Mouse (Mus musculus) limb, embryonic 14.5 days (tissue): Measurements from ENCODE around the gene Fam214a. TPM values are rescaled to one million over a fixed set of nuclear protein-coding genes. Genes with fewer than 3 reads are reported as not detected.

Source experiments
- ATAC-seq: fragments of 200-750 bp; cut with Nextera tagmentation; 2 replicates; pipeline ENCODE4 v1.8.0; 2017; ENCODE audit warnings: low read depth, moderate number of reproducible peaks, moderate TSS enrichment; ENCODE audit not compliant: low FRiP score
- DNase-seq: peaks from one replicate; pipeline ENCODE4 v3.0.0-alpha.2; 2015; ENCODE audit warnings: low spot score
- H3K27ac ChIP-seq: fragments of 300-500 bp; sonication (generic); replicated peaks from 2 replicates; pipeline ENCODE4 v1.5.1; 2014; ENCODE audit warnings: low read depth, mild to moderate bottlenecking, low read length, moderate library complexity, mixed read lengths
- H3K27me3 ChIP-seq: fragments of 300-500 bp; sonication (generic); 2 replicates; pipeline ENCODE4 v1.6.1; 2014; ENCODE audit warnings: low read length, mixed read lengths; ENCODE audit not compliant: control insufficient read depth, insufficient read depth
- H3K36me3 ChIP-seq: fragments of 300-500 bp; sonication (generic); 2 replicates; pipeline ENCODE4 v1.6.1; 2014; ENCODE audit warnings: mild to moderate bottlenecking, low read length, moderate library complexity, mixed read lengths; ENCODE audit not compliant: control insufficient read depth, insufficient read depth
- H3K4me1 ChIP-seq: fragments of 300-500 bp; sonication (generic); 2 replicates; pipeline ENCODE4 v1.6.1; 2014; ENCODE audit warnings: antibody characterized with exemption, low read length, mixed read lengths; ENCODE audit not compliant: control insufficient read depth, insufficient read depth
- H3K4me2 ChIP-seq: fragments of 300-500 bp; sonication (generic); replicated peaks from 2 replicates; pipeline ENCODE4 v1.6.1; 2014; ENCODE audit warnings: low read depth, mild to moderate bottlenecking, low read length, moderate library complexity; ENCODE audit not compliant: severe bottlenecking
- H3K4me3 ChIP-seq: fragments of 300-500 bp; sonication (generic); replicated peaks from 2 replicates; pipeline ENCODE4 v1.5.1; 2014; ENCODE audit warnings: low read length
- H3K9ac ChIP-seq: fragments of 300-500 bp; sonication (generic); 2 replicates; pipeline ENCODE4 v1.6.1; 2014; ENCODE audit warnings: mild to moderate bottlenecking, low read depth, low read length, moderate library complexity; ENCODE audit not compliant: severe bottlenecking
- H3K9me3 ChIP-seq: fragments of 300-500 bp; sonication (generic); 2 replicates; pipeline ENCODE4 v1.6.1; 2016; ENCODE audit warnings: low read length; ENCODE audit not compliant: control insufficient read depth
- POLR2A ChIP-seq: fragments of 200-500 bp; IDR thresholded peaks from 2 replicates; pipeline ENCODE4 v1.8.0; 2012; ENCODE audit warnings: inconsistent platforms, mild to moderate bottlenecking, moderate library complexity, borderline replicate concordance; ENCODE audit not compliant: insufficient read depth, insufficient read length; ENCODE audit errors: extremely low read depth
- whole genome bisulfite sequencing: fragments of 180-500 bp; shearing (Covaris S2); extraction: QIAGEN DNeasy Blood & Tissue Kit; methylation state at CpG from one replicate; pipeline ENCODE4 v1.1.7; 2014; 5-methylcytosine and 5-hydroxymethylcytosine counted together
- polyA plus RNA-seq, 2 experiments: library from polyadenylated mRNA; depleted of rRNA in 1 of 2; stranded (reverse) in 1 of 2; unstranded in 1 of 2; fragments of >200 nt; fragmentation: Nextera tagmentation in 1 of 2; extraction: Ambion mirVana in 1 of 2; gene quantifications; 2 replicates each; pipeline versions ENCODE4 v1.2.1 to v1.2.3; 2012 to 2014

Fam214a gene
- polyA plus RNA-seq, 2 experiments: 9.6 to 10.7 TPM

DNA sequence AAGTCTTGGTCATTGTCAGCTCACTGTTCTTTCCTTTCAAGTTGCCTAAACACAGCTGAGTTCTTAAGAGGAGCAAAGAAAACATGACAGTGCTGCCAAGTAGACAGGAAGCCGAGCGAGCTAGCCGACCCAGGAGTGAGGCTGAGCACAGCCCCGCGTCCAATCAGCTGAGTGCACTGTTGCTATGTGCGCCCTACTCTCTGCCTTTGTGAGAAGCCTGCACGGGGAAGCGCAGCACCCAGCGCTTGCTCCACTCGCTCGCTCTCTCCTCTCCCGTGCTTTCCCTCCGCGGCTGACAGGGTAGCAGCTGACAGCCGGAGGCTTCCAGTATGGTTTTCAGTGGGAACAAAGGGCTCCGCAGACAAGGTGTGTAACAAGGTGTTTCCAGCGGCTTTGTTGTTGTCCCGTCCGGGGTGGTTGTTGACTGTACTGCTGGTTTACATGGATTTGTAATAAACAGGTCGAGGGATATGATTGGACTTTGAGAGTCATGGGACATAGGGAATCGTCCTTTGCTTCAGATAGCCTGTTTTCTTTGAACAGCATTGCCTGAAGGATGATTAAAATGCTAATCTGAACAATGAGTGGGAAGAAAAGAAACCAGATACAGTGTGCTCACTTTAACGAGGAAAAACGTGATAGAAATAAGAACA lies 23.4 kb downstream of the Fam214a start:
- Histone ChIP-seq H3K9ac (peak overlapping the region; percentile 63), H3K36me3 (no peaks in the 10 kb centered on the region), H3K27ac (peak overlapping the region; percentile 79), H3K27me3 (no peaks in the 10 kb centered on the region), H3K4me3 (peak overlapping the region; percentile 51), H3K4me1 (peaks cover 12% of the 10 kb centered on the region), H3K9me3 (no peaks in the 10 kb centered on the region), H3K4me2 (peak overlapping the region; percentile 77)
- ATAC-seq: peak; percentile 100
- DNase-seq: peak; percentile 93
- TF ChIP-seq POLR2A: 0 out of 2 replicates have a peak, but pooled peaks have one; percentile 59
- WGBS: under 1% methylated on average over 23 of the region's 23 CpGs

DNA sequence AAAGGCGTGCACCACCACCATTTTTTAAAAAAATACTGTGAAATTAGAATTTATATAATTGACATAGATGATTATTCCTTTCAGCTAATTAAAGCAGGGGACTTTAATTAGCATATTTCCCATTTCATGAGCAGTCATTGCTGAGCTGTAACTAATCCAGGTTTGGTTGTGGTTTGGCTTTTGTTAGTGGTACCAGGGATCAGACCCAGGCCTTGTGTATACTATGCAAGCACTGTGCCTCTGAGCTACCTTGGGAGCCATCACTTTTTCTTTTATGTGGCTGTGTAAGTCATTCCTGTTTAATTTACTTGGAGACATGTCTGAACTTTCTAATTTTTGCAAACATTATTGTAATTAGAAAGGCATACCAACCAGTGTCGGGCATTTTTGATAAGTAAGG lies 24.6 kb downstream of the Fam214a start:
- 75% methylated on average over 2 of the region's 2 CpGs for WGBS
- TF ChIP-seq POLR2A: no peak
- no peak overlapping the region for H3K9ac ChIP-seq
- no peaks in the 10 kb centered on the region for H3K27me3 ChIP-seq
- H3K4me3 ChIP-seq: no peak overlapping the region
- no peaks in the 10 kb centered on the region for H3K36me3 ChIP-seq
- no peaks in the 10 kb centered on the region for H3K9me3 ChIP-seq
- no peak overlapping the region for H3K27ac ChIP-seq
- H3K4me1 ChIP-seq: peaks cover 12% of the 10 kb centered on the region
- DNase-seq (no peak), ATAC-seq (no peak)
- no peak overlapping the region for H3K4me2 ChIP-seq

DNA sequence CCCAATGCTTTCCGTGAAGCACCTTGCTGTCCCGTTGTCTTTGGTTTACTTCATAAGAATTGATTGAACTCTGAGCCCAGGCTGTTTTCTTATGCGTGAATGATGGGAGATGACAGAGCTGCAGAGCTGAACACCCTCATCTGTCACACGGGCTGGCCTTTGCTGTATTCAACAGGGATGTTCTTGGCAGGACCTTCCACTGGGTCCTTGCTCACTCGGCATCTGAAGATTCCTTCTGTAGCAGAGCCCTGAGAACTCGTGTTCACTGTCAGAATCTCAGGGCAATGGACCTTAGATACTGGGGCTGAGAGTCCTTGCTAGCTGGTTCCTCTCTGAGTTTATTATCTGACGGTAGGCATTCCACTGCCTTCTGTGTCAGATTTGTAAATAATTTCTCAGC lies 25.3 kb downstream of the Fam214a start:
- TF ChIP-seq POLR2A: no peak
- no peaks in the 10 kb centered on the region for H3K9me3 ChIP-seq
- H3K4me2 ChIP-seq: no peak overlapping the region
- no peak overlapping the region for H3K4me3 ChIP-seq
- no peak for ATAC-seq
- H3K36me3 ChIP-seq: no peaks in the 10 kb centered on the region
- H3K4me1 ChIP-seq: peaks cover 12% of the 10 kb centered on the region
- no peaks in the 10 kb centered on the region for H3K27me3 ChIP-seq
- no peak for DNase-seq
- WGBS: 78% methylated on average over 7 of the region's 7 CpGs
- H3K9ac ChIP-seq: no peak overlapping the region
- no peak overlapping the region for H3K27ac ChIP-seq

DNA sequence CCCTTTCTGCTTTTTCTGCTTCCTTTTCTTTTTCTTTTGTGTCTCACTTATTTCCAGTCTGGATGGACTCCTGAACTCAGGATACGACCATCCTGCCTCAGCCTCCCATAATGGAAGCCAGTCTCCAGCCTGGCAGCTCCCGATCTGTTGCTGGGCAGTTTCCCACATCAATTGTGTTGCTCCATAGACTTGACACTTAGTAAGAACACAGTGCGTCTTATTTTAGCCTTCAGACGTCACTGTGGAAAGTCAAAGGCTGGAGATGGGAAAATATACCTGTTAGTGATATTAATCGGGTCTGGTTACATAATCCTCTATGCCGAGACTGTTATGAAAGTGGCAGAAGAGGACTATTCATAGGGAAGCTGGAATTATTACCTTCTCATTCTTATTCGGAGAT lies 26.2 kb downstream of the Fam214a start:
- DNase-seq (no peak), ATAC-seq (no peak)
- H3K27me3 ChIP-seq: no peaks in the 10 kb centered on the region
- H3K36me3 ChIP-seq: no peaks in the 10 kb centered on the region
- no peaks in the 10 kb centered on the region for H3K9me3 ChIP-seq
- H3K27ac ChIP-seq: no peak overlapping the region
- no peak overlapping the region for H3K4me3 ChIP-seq
- H3K9ac ChIP-seq: no peak overlapping the region
- WGBS: 76% methylated on average over 7 of the region's 7 CpGs
- no peak for TF ChIP-seq POLR2A
- no peak overlapping the region for H3K4me2 ChIP-seq
- peaks cover 12% of the 10 kb centered on the region for H3K4me1 ChIP-seq

DNA sequence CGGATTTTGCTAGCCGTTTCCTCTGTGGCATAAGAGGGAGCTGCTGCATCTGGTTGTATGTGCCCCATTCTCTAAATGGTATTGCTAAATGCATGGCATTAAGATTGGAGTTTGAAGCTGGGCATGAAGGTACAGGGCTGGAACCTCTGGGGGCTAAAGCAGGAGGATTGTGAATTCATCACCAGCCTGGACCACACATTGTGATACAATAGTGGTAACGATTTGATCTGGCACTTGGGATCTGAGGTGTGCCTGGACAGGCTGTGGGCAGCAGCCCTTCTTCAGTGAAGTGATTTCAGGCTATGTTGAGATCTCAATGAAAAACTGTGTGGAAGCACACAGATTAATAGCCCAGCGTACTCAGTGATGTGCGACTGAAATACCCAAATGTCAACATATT lies 26.7 kb downstream of the Fam214a start:
- H3K9me3 ChIP-seq: no peaks in the 10 kb centered on the region
- no peak overlapping the region for H3K4me3 ChIP-seq
- WGBS: 68% methylated on average over 5 of the region's 5 CpGs
- no peak overlapping the region for H3K4me2 ChIP-seq
- H3K9ac ChIP-seq: no peak overlapping the region
- peaks cover 12% of the 10 kb centered on the region for H3K4me1 ChIP-seq
- no peak for TF ChIP-seq POLR2A
- H3K27me3 ChIP-seq: no peaks in the 10 kb centered on the region
- H3K36me3 ChIP-seq: no peaks in the 10 kb centered on the region
- ATAC-seq: no peak
- H3K27ac ChIP-seq: no peak overlapping the region
- DNase-seq: no peak
